Mouse (Mus musculus) kidney, embryonic 14.5 days (tissue): Measurements from ENCODE around the gene Cemip. TPM values are rescaled to one million over a fixed set of nuclear protein-coding genes. Genes with fewer than 3 reads are reported as not detected.

Source experiments
- ATAC-seq: fragments of 200-750 bp; cut with Nextera tagmentation; 2 replicates; pipeline ENCODE4 v1.8.0; 2017; ENCODE audit warnings: moderate number of reproducible peaks, mild to moderate bottlenecking, moderate TSS enrichment, moderate library complexity; ENCODE audit not compliant: low FRiP score, low TSS enrichment
- H3K27ac ChIP-seq: fragments of 300-500 bp; sonication (generic); 2 replicates; pipeline ENCODE4 v1.5.1; 2014; ENCODE audit warnings: low read depth, mild to moderate bottlenecking, low read length, moderate library complexity, mixed read lengths
- H3K27me3 ChIP-seq: fragments of 300-500 bp; sonication (generic); 2 replicates; pipeline ENCODE4 v1.6.1; 2014; ENCODE audit warnings: mild to moderate bottlenecking, low read length; ENCODE audit not compliant: control insufficient read depth, insufficient read depth
- H3K36me3 ChIP-seq: fragments of 300-500 bp; sonication (generic); 2 replicates; pipeline ENCODE4 v1.6.1; 2014; ENCODE audit warnings: low read length, mixed read lengths; ENCODE audit not compliant: control insufficient read depth, insufficient read depth
- H3K4me1 ChIP-seq: fragments of 300-500 bp; sonication (generic); 2 replicates; pipeline ENCODE4 v1.6.1; 2014; ENCODE audit warnings: low read length, mixed read lengths; ENCODE audit not compliant: control insufficient read depth, insufficient read depth
- H3K4me2 ChIP-seq: fragments of 300-500 bp; sonication (generic); replicated peaks from 2 replicates; pipeline ENCODE4 v1.6.1; 2014; ENCODE audit warnings: low read depth, mild to moderate bottlenecking, low read length
- H3K4me3 ChIP-seq: fragments of 300-500 bp; sonication (generic); 2 replicates; pipeline ENCODE4 v1.5.1; 2014; ENCODE audit warnings: mild to moderate bottlenecking, low read length
- H3K9ac ChIP-seq: fragments of 300-500 bp; sonication (generic); 2 replicates; pipeline ENCODE4 v1.6.1; 2014; ENCODE audit warnings: low read depth, mild to moderate bottlenecking, low read length, moderate library complexity
- H3K9me3 ChIP-seq: fragments of 300-500 bp; sonication (generic); 2 replicates; pipeline ENCODE4 v1.6.1; 2016; ENCODE audit warnings: low read length; ENCODE audit not compliant: control insufficient read depth
- WGBS: fragments of 180-500 bp; shearing (Covaris S2); extraction: QIAGEN DNeasy Blood & Tissue Kit; methylation state at CpG from one replicate; pipeline ENCODE4 v1.1.7; 2014; 5-methylcytosine and 5-hydroxymethylcytosine counted together
- polyA plus RNA-seq: library from polyadenylated mRNA; unstranded; fragments of >200 nt; fragmentation: Nextera tagmentation; extraction: Ambion mirVana; gene quantifications from 2 replicates; pipeline ENCODE4 v1.2.1, GENCODE M21; 2014

The Cemip gene
- polyA plus RNA-seq, 1 experiment from 2014 or later, result 0.16 TPM

- Histone ChIP-seq H3K27me3 (no peaks in the 10 kb centered on the region), H3K9me3 (no peaks in the 10 kb centered on the region), H3K27ac (no peak overlapping the region), H3K4me2 (no peak overlapping the region), H3K4me3 (no peak overlapping the region), H3K4me1 (no peaks in the 10 kb centered on the region), H3K9ac (no peak overlapping the region), H3K36me3 (no peaks in the 10 kb centered on the region)
- 76% methylated on average over 6 of the region's 6 CpGs for WGBS
- ATAC-seq, result no peak
These were observed 109.8 kb downstream of the Cemip start for GRCm38 (mm10) chr7:83976413-83976958.

- Histone ChIP-seq H3K9me3 (no peaks in the 10 kb centered on the region), H3K27ac (no peak overlapping the region), H3K9ac (no peak overlapping the region), H3K27me3 (no peaks in the 10 kb centered on the region), H3K4me3 (no peak overlapping the region), H3K4me1 (no peaks in the 10 kb centered on the region), H3K4me2 (no peak overlapping the region), H3K36me3 (no peaks in the 10 kb centered on the region)
- no peak for ATAC-seq
- 77% methylated on average over 6 of the region's 6 CpGs for WGBS
These were observed 111.0 kb downstream of the Cemip start for GRCm38 (mm10) chr7:83975283-83975682.

- H3K27me3 ChIP-seq, result no peaks in the 10 kb centered on the region
- H3K9ac ChIP-seq, result no peak overlapping the region
- no peak overlapping the region for H3K27ac ChIP-seq
- H3K4me2 ChIP-seq, result no peak overlapping the region
- H3K36me3 ChIP-seq, result no peaks in the 10 kb centered on the region
- no peaks in the 10 kb centered on the region for H3K4me1 ChIP-seq
- ATAC-seq, result no peak
- WGBS, result 63% methylated on average over 7 of the region's 7 CpGs
- no peaks in the 10 kb centered on the region for H3K9me3 ChIP-seq
- no peak overlapping the region for H3K4me3 ChIP-seq
These were observed 113.8 kb downstream of the Cemip start for GRCm38 (mm10) chr7:83972485-83972884.

GRCm38 (mm10) chr7:83966047-83966818, 120.1 kb downstream of the Cemip start:
- Histone ChIP-seq H3K36me3 (no peaks in the 10 kb centered on the region), H3K27me3 (no peaks in the 10 kb centered on the region), H3K9ac (no peak overlapping the region), H3K9me3 (no peaks in the 10 kb centered on the region), H3K4me1 (no peaks in the 10 kb centered on the region), H3K4me2 (no peak overlapping the region), H3K27ac (no peak overlapping the region), H3K4me3 (no peak overlapping the region)
- ATAC-seq, result no peak
- WGBS, result 75% methylated on average over 5 of the region's 5 CpGs

- H3K36me3 ChIP-seq, result no peaks in the 10 kb centered on the region
- no peak overlapping the region for H3K4me2 ChIP-seq
- no peak for ATAC-seq
- H3K4me1 ChIP-seq, result no peaks in the 10 kb centered on the region
- H3K9me3 ChIP-seq, result no peaks in the 10 kb centered on the region
- H3K27me3 ChIP-seq, result no peaks in the 10 kb centered on the region
- H3K27ac ChIP-seq, result no peak overlapping the region
- no peak overlapping the region for H3K4me3 ChIP-seq
- no peak overlapping the region for H3K9ac ChIP-seq
These were observed 121.1 kb downstream of the Cemip start for GRCm38 (mm10) chr7:83965181-83965580.

- WGBS, result 90% methylated on average over 9 of the region's 9 CpGs
- Histone ChIP-seq H3K36me3 (no peaks in the 10 kb centered on the region), H3K9ac (no peak overlapping the region), H3K27me3 (no peaks in the 10 kb centered on the region), H3K27ac (no peak overlapping the region), H3K4me3 (no peak overlapping the region), H3K4me1 (no peaks in the 10 kb centered on the region), H3K9me3 (no peaks in the 10 kb centered on the region), H3K4me2 (no peak overlapping the region)
- ATAC-seq, result no peak
These were observed 133.8 kb downstream of the Cemip start for GRCm38 (mm10) chr7:83952511-83952910.

GRCm38 (mm10) chr7:83951327-83951726, 135.0 kb downstream of the Cemip start:
- Histone ChIP-seq H3K27ac (no peak overlapping the region), H3K9ac (no peak overlapping the region), H3K27me3 (no peaks in the 10 kb centered on the region), H3K4me1 (no peaks in the 10 kb centered on the region), H3K9me3 (no peaks in the 10 kb centered on the region), H3K36me3 (no peaks in the 10 kb centered on the region), H3K4me3 (no peak overlapping the region), H3K4me2 (no peak overlapping the region)
- WGBS, result 73% methylated on average over 14 of the region's 14 CpGs
- ATAC-seq, result no peak

- Histone ChIP-seq H3K27me3 (no peaks in the 10 kb centered on the region), H3K27ac (no peak overlapping the region), H3K36me3 (no peaks in the 10 kb centered on the region), H3K4me1 (no peaks in the 10 kb centered on the region), H3K9ac (no peak overlapping the region), H3K4me3 (no peak overlapping the region), H3K9me3 (no peaks in the 10 kb centered on the region), H3K4me2 (no peak overlapping the region)
- ATAC-seq, result no peak
- WGBS, result 87% methylated on average over 6 of the region's 6 CpGs
These were observed 136.6 kb downstream of the Cemip start for GRCm38 (mm10) chr7:83949662-83950061.

- Histone ChIP-seq H3K36me3 (no peaks in the 10 kb centered on the region), H3K27ac (no peak overlapping the region), H3K4me1 (no peaks in the 10 kb centered on the region), H3K4me3 (no peak overlapping the region), H3K4me2 (no peak overlapping the region), H3K9me3 (no peaks in the 10 kb centered on the region), H3K27me3 (no peaks in the 10 kb centered on the region), H3K9ac (no peak overlapping the region)
- ATAC-seq, result no peak
- 67% methylated on average over 7 of the region's 7 CpGs for WGBS
These were observed 137.6 kb downstream of the Cemip start for GRCm38 (mm10) chr7:83948743-83949142.
